Mouse (Mus musculus) adrenal gland, adult (tissue): ENCODE data around the gene Prox1.
A peak's percentile ranks its signal among the peaks of the same experiment; 100 is the strongest.

Source experiments
- DNase-seq, 2 experiments: peaks; one replicate each; pipeline ENCODE4 v3.0.0; 2022 to 2023; ENCODE audit warnings: low spot score in 1 of 2; ENCODE audit not compliant: inconsistent age in 2 of 2

Gene Prox1

DNA sequence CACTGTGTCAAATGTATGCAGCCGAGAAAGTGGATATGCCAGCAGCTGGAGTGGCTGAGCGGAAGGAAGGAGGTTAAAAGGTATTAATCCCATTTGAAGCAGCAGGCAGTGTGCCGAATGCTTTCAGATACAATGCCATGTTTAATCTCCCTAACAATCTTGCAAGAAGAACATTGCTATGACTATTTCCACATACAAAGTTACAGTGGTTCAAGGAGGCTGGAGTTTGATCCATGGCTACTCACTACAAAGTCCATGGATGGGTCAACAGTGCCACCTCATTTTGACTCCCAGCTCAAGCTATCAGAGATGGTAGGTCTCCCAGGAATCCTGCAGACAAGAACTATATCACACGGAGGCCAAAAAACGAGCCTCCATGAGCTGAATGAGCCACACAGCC lies 64.5 kb downstream of the Prox1 start:
- DNase-seq: no peak

DNA sequence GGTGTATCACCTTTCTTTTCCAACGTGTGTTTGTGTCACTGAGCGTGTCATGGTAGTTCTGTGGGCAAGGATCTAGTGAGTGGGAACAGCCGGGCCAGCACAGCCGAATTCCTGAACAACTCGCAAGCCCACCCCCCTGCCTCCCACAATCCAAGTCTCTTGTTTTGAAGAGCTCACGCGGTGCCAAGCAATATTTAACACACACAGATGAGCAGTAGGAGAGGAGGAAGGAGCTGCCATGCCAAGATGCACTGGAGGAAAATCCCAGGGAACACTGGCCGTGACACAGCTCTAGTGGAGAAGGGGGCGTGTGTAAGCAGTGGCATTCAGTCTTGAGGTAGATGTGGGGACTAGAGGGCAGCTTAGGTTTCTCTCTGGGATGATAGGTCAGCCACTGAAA lies 77.2 kb downstream of the Prox1 start:
- DNase-seq: no peak

GRCm38 (mm10) chr1:190092076-190092475 lies 78.4 kb downstream of the Prox1 start:
- no peak for DNase-seq

DNA sequence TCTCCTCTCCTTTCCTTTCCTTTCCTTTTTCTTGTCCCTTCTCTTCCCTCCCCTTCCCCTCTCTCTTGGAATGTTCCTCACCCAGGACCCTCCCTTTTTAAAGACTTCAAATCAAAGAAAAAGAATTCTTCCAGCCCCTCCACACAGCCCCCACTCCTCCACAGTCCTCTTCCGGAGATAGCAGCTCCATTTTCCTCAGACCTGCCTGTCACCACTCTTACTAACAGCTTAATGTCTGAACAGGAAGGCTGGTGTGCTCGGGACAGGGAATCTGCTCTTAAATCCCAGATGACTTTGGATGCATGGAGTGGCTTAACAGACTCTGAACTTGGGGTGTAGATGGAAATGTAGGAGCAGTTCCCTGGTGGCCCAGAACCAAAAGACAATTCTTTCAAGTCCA lies 81.6 kb downstream of the Prox1 start:
- DNase-seq: no peak

GRCm38 (mm10) chr1:190085703-190086102 lies 84.8 kb downstream of the Prox1 start:
- peak; percentile 56 to 73 for DNase-seq

DNA sequence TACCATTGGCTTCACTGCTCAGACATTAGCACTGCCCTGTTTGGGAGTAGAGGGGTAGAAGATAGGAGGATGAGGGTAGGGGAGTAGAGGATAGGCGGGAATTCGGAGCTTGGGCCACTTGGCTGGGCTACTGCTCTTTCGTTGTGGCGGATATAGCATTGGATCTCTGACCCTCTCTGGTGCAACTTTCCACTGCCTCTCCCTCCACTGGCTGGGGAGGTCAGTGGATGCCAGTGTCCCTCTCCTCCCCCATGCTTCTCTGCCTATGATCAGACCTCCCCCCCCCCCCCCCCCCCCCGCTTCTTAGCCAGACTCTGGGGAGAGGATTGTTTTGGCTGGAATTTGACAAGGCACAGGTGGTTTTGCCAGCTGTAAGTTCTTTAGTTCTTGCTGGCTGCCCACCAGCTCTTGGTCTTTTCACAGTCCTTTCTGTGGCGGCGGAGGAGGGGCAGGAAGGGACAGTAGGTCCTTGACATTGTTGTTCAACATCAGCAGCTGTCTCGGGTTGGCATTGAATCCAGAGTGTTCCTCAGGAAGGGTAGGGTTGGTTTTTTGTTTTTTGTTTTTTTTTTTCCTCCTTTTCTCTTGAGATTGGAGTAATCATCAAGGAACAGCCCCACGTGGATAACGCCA lies 90.8 kb downstream of the Prox1 start:
- no peak for DNase-seq

GRCm38 (mm10) chr1:190076601-190077000 lies 93.9 kb downstream of the Prox1 start:
- DNase-seq: no peak
